Mouse (Mus musculus): ENCODE data around the gene Tanc1. TPM values are rescaled to one million over a fixed set of nuclear protein-coding genes. Genes with fewer than 3 reads are reported as not detected.

Tanc1 gene
- polyA plus RNA-seq, 1 experiment from 2014 or later = 27.7 TPM

DNA sequence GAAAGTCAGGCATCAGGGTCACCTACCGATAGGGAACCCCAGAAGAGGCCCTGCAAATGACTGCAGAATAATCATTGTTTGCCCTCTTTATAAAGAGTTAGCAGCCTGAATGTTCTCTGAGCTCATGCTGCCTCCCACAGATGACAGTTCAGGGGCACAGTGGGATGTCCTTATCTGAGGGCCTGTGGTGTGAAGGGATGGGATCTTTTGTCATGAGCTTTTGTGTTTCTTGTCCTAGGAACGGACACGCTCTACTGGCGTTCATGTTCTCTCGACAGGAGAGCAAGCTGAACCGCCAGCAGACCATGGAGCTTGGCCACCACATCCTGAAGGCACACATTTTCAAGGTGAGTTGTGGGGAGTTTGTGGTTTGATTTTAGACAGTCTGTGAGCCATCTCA is 194.2 kb downstream of the Tanc1 start:
- WGBS = 44% methylated on average over 6 of the region's 6 CpGs
- DNase-seq (ENCODE audit: extremely low spot score, low spot score) = no peak
- H3K4me3 ChIP-seq = no peak overlapping the region
- no peaks in the 10 kb centered on the region for H3K27me3 ChIP-seq (ENCODE audit: poor library complexity, severe bottlenecking)
- H3K9me3 ChIP-seq = no peaks in the 10 kb centered on the region
- H3K4me1 ChIP-seq = peaks cover 10% of the 10 kb centered on the region
- no peak overlapping the region for H3K27ac ChIP-seq
- H3K36me3 ChIP-seq (replicated peaks) = peaks cover 68% of the 10 kb centered on the region

DNA sequence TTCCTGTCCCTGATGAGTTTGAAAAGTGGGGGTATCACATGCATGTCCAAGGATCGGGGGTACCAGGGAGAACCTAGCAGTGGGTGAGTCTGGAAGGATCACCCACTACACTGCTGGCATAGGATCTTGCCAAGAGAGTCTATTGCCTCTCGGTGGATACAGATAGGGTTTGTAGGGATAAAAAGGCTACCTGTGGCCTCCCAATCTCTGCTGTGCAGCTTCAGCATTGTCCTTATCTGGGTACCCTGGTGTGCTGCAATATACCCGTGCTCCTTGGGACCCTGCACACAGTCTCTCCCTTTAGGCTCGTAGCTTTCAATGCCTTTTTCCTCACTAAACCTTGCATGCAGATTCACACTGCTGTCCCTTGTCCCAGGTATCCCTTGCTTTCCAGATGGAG is 196.8 kb downstream of the Tanc1 start:
- H3K4me1 ChIP-seq = peaks cover 10% of the 10 kb centered on the region
- no peak for DNase-seq (ENCODE audit: extremely low spot score, low spot score)
- WGBS = 92% methylated on average over 4 of the region's 4 CpGs
- H3K36me3 ChIP-seq (replicated peaks) = peaks cover 62% of the 10 kb centered on the region
- H3K9me3 ChIP-seq = no peaks in the 10 kb centered on the region
- no peaks in the 10 kb centered on the region for H3K27me3 ChIP-seq (ENCODE audit: poor library complexity, severe bottlenecking)
- no peak overlapping the region for H3K27ac ChIP-seq
- no peak overlapping the region for H3K4me3 ChIP-seq

DNA sequence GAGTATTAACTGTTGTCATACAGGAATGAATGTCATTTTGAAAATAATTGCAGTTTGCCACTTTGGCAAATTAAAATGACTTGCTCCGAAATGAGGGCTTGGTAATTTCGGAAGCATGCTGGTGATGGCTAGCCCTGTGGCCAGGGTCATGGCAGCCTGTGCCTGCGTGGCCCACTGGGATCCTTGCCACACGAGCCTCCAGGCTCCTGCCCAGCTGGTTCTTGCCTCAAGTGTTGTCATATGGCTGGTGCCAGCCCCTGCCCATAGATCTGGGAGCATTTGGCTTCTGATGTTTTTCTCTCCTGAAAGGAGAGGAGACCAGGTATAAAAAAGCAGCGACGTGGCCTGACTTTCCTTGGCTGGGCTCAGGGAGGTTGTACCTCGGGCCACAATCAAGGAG is 198.2 kb downstream of the Tanc1 start:
- H3K27ac ChIP-seq = no peak overlapping the region
- 90% methylated on average over 7 of the region's 7 CpGs for WGBS
- H3K36me3 ChIP-seq (replicated peaks) = peaks cover 65% of the 10 kb centered on the region
- no peak for DNase-seq (ENCODE audit: extremely low spot score, low spot score)
- H3K4me1 ChIP-seq = peaks cover 10% of the 10 kb centered on the region
- H3K9me3 ChIP-seq = no peaks in the 10 kb centered on the region
- no peaks in the 10 kb centered on the region for H3K27me3 ChIP-seq (ENCODE audit: poor library complexity, severe bottlenecking)
- no peak overlapping the region for H3K4me3 ChIP-seq

DNA sequence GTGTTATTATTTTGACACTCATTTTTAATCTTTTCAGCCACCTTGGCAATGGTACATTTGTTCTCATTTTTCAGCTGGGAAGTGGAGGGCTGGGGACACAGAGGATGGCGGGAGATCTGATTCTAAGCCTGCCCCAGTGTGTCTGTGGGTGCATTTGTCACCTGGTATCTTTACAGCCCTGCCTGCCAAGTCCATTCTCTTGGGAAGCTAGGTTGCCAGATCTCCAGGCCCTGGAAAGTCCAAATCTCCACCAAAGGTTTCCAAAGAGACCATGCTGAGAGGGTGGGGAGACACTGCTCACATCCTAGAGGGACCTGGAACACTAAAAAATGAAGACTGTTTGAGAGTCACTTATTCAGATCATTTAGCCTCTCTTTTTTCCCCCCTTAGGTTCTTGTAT is 199.4 kb downstream of the Tanc1 start:
- H3K4me1 ChIP-seq = peaks cover 1% of the 10 kb centered on the region; the same call in 1 of the 2 replicates
- no peak for DNase-seq (ENCODE audit: extremely low spot score, low spot score)
- peaks cover 67% of the 10 kb centered on the region for H3K36me3 ChIP-seq (replicated peaks)
- H3K27me3 ChIP-seq (ENCODE audit: poor library complexity, severe bottlenecking) = no peaks in the 10 kb centered on the region
- no peaks in the 10 kb centered on the region for H3K9me3 ChIP-seq
- H3K27ac ChIP-seq = no peak overlapping the region
- no peak overlapping the region for H3K4me3 ChIP-seq
- 79% methylated on average over 1 of the region's 1 CpGs for WGBS

DNA sequence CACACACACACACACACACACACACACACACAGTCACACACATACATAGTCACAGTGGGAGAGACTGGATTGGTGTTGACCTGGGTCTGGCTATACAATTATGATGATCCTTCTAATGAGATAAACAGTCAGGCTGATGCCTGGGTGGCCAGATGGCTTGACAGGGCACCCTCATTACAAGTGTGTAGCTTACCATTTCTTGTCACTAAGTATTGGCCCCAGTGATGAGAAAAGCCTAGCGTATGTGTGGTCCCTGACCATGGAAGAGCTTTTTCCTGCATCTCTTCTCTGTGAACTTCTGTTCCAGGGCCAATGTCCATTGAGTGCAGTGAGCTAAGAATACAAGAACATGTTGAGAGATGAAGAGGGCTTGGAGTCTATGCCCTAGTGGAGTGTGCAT is 200.8 kb downstream of the Tanc1 start:
- no peaks in the 10 kb centered on the region for H3K27me3 ChIP-seq (ENCODE audit: poor library complexity, severe bottlenecking)
- H3K4me3 ChIP-seq = no peak overlapping the region
- H3K27ac ChIP-seq = no peak overlapping the region
- peaks cover 60% of the 10 kb centered on the region for H3K36me3 ChIP-seq (replicated peaks)
- H3K9me3 ChIP-seq = no peaks in the 10 kb centered on the region
- no peak for DNase-seq (ENCODE audit: extremely low spot score, low spot score)
- 95% methylated on average over 1 of the region's 1 CpGs for WGBS
- H3K4me1 ChIP-seq = no peaks in the 10 kb centered on the region

DNA sequence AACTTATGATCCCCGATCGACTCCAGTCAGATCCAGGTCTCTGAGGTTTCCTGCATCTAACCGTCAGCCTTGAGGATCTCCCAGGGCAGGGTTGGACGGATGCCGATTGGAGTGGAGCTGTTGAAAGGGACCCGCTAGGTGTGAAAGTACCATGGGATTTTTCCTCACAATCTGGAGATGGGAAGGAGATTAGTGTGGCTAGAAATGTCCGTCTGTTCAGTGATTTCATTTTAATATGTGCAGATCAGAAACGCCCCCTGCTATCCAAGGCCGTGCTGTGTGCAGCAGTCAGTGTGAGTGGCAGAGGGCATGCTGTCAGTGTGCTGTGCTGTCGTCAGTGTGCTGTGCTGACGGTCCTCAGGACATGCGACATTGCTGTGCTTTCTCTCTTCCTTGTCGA is 201.6 kb downstream of the Tanc1 start:
- 90% methylated on average over 13 of the region's 13 CpGs for WGBS
- peaks cover 59% of the 10 kb centered on the region for H3K36me3 ChIP-seq (replicated peaks)
- H3K4me3 ChIP-seq = no peak overlapping the region
- no peaks in the 10 kb centered on the region for H3K27me3 ChIP-seq (ENCODE audit: poor library complexity, severe bottlenecking)
- no peaks in the 10 kb centered on the region for H3K4me1 ChIP-seq
- no peaks in the 10 kb centered on the region for H3K9me3 ChIP-seq
- no peak for DNase-seq (ENCODE audit: extremely low spot score, low spot score)
- no peak overlapping the region for H3K27ac ChIP-seq

DNA sequence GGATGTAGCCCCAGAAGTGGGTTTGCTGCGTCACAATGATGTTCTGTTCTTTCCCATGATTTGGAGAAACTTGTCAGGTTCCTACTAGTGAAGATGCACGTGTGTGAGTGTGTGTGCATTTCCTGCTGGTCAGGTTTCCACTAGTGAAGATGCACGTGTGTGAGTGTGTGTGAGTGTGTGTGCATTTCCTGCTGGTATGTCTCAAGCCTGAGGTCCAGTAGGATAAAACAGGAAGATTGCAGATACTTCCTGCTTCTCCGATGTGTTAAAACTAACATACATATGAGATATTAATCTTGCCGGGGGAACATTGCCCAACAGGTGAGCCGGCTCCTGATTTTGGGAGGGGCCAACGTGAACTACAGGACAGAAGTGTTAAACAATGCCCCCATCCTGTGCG is 203.2 kb downstream of the Tanc1 start:
- no peaks in the 10 kb centered on the region for H3K27me3 ChIP-seq (ENCODE audit: poor library complexity, severe bottlenecking)
- peaks cover 67% of the 10 kb centered on the region for H3K36me3 ChIP-seq (replicated peaks)
- no peak for DNase-seq (ENCODE audit: extremely low spot score, low spot score)
- H3K27ac ChIP-seq = no peak overlapping the region
- no peaks in the 10 kb centered on the region for H3K9me3 ChIP-seq
- no peaks in the 10 kb centered on the region for H3K4me1 ChIP-seq
- 91% methylated on average over 8 of the region's 8 CpGs for WGBS
- H3K4me3 ChIP-seq = no peak overlapping the region

DNA sequence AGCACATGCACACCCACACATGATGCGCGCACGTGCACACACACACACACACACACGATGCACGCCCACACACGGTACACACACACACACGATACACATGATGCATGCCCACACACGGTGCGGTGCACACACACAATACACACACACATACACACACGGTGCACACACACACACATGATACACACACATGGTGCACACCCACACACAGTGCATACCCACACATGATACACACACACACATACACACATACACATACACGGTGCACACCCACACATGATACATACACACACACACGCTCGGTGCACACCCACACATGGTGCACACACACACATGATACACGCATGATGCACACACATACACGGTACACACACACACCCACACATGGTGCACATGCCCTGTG is 206.8 kb downstream of the Tanc1 start:
- no peaks in the 10 kb centered on the region for H3K4me1 ChIP-seq
- 98% methylated on average over 15 of the region's 15 CpGs for WGBS
- no peaks in the 10 kb centered on the region for H3K27me3 ChIP-seq (ENCODE audit: poor library complexity, severe bottlenecking)
- H3K9me3 ChIP-seq = no peaks in the 10 kb centered on the region
- H3K4me3 ChIP-seq = no peak overlapping the region
- H3K36me3 ChIP-seq (replicated peaks) = peaks cover 64% of the 10 kb centered on the region
- no peak for DNase-seq (ENCODE audit: extremely low spot score, low spot score)
- H3K27ac ChIP-seq = no peak overlapping the region

DNA sequence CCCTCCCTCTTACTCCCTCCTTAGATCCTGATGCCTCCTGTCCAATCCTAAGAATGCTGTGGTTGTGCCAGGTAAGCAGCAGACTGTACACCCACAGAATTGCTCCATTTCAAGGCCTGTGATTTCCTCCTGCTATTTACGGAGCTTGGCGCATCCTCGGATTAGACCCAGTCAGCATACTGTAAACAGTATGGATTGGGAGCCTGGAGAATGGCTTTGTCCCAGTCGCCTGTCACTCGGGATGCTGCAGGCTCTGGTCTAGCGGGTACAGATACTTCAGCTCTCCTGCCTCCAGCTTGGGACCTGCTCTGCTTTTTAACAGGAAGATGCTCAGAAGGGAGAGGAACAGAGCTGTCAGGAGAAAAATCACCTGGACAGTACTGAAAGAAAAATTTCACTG is 207.6 kb downstream of the Tanc1 start:
- DNase-seq (ENCODE audit: extremely low spot score, low spot score) = no peak
- H3K36me3 ChIP-seq (replicated peaks) = peaks cover 69% of the 10 kb centered on the region
- H3K27ac ChIP-seq = no peak overlapping the region
- peaks cover 4% of the 10 kb centered on the region; the same call in 1 of the 2 replicates for H3K4me1 ChIP-seq
- H3K9me3 ChIP-seq = no peaks in the 10 kb centered on the region
- no peaks in the 10 kb centered on the region for H3K27me3 ChIP-seq (ENCODE audit: poor library complexity, severe bottlenecking)
- 89% methylated on average over 6 of the region's 6 CpGs for WGBS
- H3K4me3 ChIP-seq = no peak overlapping the region

DNA sequence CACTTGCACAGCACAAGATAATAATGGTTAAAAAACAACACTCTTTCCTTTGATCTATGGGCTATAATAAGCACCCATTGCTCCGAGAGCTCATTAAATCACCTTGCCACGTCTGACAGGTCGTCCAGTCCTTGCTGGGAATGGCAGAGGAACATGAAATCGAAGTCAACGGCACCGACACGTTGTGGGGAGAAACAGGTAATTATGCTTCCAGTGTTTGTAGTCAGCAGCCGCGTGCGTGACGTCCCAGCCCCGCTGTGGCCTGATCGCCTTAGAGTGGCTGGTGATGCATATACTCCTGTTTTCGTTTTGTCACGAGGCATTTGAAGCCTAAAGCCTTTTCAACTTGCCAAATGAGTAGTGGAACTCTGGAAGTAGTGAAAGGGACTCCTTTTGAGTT is 208.2 kb downstream of the Tanc1 start:
- whole genome bisulfite sequencing = 93% methylated on average over 15 of the region's 15 CpGs
- no peak for DNase-seq (ENCODE audit: extremely low spot score, low spot score)
- H3K36me3 ChIP-seq (replicated peaks) = peaks cover 67% of the 10 kb centered on the region
- H3K27me3 ChIP-seq (ENCODE audit: poor library complexity, severe bottlenecking) = no peaks in the 10 kb centered on the region
- H3K4me3 ChIP-seq = no peak overlapping the region
- no peaks in the 10 kb centered on the region for H3K9me3 ChIP-seq
- peaks cover 11% of the 10 kb centered on the region; the same call in 1 of the 2 replicates for H3K4me1 ChIP-seq
- H3K27ac ChIP-seq = no peak overlapping the region

DNA sequence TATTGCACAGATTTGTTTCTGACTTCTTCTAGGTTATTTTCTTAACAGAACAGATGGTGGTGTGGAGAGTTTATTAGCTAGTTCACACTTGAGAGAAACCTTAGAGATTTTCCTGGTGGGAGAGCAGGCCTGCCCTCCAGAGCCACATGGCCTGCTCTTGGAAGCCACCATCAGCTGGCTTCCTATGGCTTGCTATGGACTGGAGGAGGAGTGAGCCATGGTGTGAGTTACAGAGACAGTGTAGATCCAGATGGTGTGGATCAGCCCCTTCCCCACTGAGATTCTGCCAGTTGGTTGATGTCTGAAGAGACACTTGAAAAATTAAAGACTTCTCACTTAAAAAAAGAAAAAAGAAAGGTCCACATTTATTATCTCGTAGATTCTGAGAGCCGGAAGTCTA is 209.2 kb downstream of the Tanc1 start:
- Histone ChIP-seq H3K4me3 (no peak overlapping the region), H3K36me3 (replicated peaks) (peaks cover 63% of the 10 kb centered on the region), H3K9me3 (no peaks in the 10 kb centered on the region), H3K27me3 (ENCODE audit: poor library complexity, severe bottlenecking) (no peaks in the 10 kb centered on the region), H3K27ac (no peak overlapping the region), H3K4me1 (peaks cover 12% of the 10 kb centered on the region; the same call in 1 of the 2 replicates)
- 99% methylated on average over 2 of the region's 2 CpGs for WGBS
- DNase-seq (ENCODE audit: extremely low spot score, low spot score) = no peak

DNA sequence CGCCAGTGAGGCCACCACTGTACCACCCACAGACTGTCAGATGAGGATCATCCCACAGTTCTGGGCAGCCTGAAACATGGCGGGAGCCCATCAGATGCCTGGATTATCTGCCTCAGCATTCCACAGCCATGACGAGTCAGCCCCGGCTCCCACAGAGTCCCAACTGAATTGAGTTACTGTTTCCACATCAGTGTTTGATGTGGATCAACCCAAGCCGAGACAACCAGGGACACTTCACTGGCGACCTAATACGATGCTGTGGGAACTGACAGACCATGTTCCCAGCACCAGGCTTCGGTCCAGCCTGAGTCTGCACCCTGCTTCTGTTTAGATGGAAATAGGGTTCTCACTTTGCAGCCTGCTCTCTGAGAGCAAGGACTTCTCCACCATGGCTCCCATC is 212.4 kb downstream of the Tanc1 start:
- Histone ChIP-seq H3K36me3 (replicated peaks) (peaks cover 43% of the 10 kb centered on the region), H3K9me3 (no peaks in the 10 kb centered on the region), H3K27ac (peak overlapping the region; percentile 44), H3K4me3 (no peak overlapping the region), H3K4me1 (peaks cover 42% of the 10 kb centered on the region), H3K27me3 (ENCODE audit: poor library complexity, severe bottlenecking) (no peaks in the 10 kb centered on the region)
- DNase-seq (ENCODE audit: extremely low spot score, low spot score) = no peak
- 86% methylated on average over 8 of the region's 8 CpGs for WGBS

DNA sequence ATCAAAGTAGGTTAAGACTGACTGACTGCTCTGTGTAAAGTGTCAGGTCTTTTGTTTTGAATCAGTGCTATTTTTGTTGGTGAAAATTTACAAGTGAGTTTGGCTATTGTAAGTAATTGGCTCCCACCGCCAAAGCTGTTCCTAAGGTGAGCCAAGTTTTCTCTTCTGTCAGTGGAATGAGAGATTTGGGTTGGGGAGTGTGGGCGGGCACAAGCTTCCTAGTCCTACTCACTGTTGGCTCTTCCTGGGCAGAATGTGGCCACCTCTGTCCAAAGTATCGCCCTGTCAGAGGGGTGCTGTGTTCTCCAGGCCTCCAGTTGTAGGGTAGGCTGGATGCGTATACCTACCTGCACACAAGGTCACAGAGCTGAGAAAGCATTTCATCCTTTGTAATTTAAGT is 213.5 kb downstream of the Tanc1 start:
- no peaks in the 10 kb centered on the region for H3K27me3 ChIP-seq (ENCODE audit: poor library complexity, severe bottlenecking)
- 92% methylated on average over 4 of the region's 4 CpGs for WGBS
- H3K9me3 ChIP-seq = no peaks in the 10 kb centered on the region
- peaks cover 33% of the 10 kb centered on the region for H3K36me3 ChIP-seq (replicated peaks)
- peaks cover 53% of the 10 kb centered on the region for H3K4me1 ChIP-seq
- no peak for DNase-seq (ENCODE audit: extremely low spot score, low spot score)
- H3K27ac ChIP-seq = no peak overlapping the region
- no peak overlapping the region for H3K4me3 ChIP-seq

DNA sequence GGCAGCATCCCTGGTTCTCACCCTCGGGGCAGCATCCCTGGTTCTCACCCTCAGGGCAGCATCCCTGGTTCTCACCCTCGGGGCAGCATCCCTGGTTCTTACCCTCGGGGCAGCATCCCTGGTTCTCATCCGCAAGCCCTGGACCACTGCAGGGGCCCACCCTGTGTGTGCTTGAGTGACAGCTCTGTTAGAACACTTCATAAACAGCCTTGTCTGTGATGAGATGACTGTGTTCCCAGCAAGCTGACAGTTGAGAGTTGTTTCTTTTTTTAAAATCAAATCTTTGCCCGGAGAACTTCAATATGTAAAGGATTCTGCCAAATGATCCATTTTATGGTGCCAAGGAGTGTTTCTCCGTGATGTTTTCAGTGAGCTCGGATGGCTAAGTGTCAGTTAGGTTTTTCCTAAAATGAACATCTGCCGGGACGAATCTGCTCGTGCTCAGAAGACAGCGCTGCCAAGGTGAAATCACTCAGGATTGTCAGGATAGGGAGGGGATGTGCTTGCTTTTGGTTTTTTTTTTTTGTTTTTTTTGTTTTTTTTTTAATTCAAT is 216.3 kb downstream of the Tanc1 start:
- Histone ChIP-seq H3K36me3 (replicated peaks) (peaks cover 26% of the 10 kb centered on the region), H3K27ac (peak overlapping the region; percentile 77), H3K4me3 (no peak overlapping the region), H3K4me1 (peaks cover 73% of the 10 kb centered on the region), H3K27me3 (ENCODE audit: poor library complexity, severe bottlenecking) (peaks cover 3% of the 10 kb centered on the region; the same call in 1 of the 2 replicates), H3K9me3 (no peaks in the 10 kb centered on the region)
- 76% methylated on average over 11 of the region's 11 CpGs for WGBS
- no peak for DNase-seq (ENCODE audit: extremely low spot score, low spot score)
